Mouse (Mus musculus): Measurements from ENCODE around the gene Kif14.
"Not testable (repeated sequence)": the region's sequence is repeated elsewhere in the genome, so short reads cannot be mapped to it uniquely, and the experiment has no call there.

Gene Kif14

GRCm38 (mm10) chr1:136492232-136492631, 26.1 kb downstream of the Kif14 start:
- DNase-seq = no peak

- DNase-seq = no peak
Observed at GRCm38 (mm10) chr1:136499317-136499716, 33.2 kb downstream of the Kif14 start.

GRCm38 (mm10) chr1:136502936-136503335, 36.8 kb downstream of the Kif14 start:
- no peak for DNase-seq

GRCm38 (mm10) chr1:136506255-136506654, 40.1 kb downstream of the Kif14 start:
- not testable (repeated sequence) for DNase-seq

GRCm38 (mm10) chr1:136512317-136512716, 46.2 kb downstream of the Kif14 start:
- no peak for DNase-seq

GRCm38 (mm10) chr1:136513181-136513580, 47.0 kb downstream of the Kif14 start:
- no peak for DNase-seq

GRCm38 (mm10) chr1:136518699-136519356, 52.7 kb downstream of the Kif14 start:
- DNase-seq = no peak

GRCm38 (mm10) chr1:136521363-136521937, 55.3 kb downstream of the Kif14 start:
- DNase-seq = no peak

GRCm38 (mm10) chr1:136524917-136525316, 58.8 kb downstream of the Kif14 start:
- DNase-seq = peak; percentile 74

GRCm38 (mm10) chr1:136525818-136526217, 59.7 kb downstream of the Kif14 start:
- no peak for DNase-seq

- no peak for DNase-seq
Observed at GRCm38 (mm10) chr1:136527163-136527562, 61.0 kb downstream of the Kif14 start.

- no peak for DNase-seq
Observed at GRCm38 (mm10) chr1:136532556-136532955, 66.4 kb downstream of the Kif14 start.

- no peak for DNase-seq
Observed at GRCm38 (mm10) chr1:136536947-136537346, 70.8 kb downstream of the Kif14 start.

- DNase-seq = no peak
Observed at GRCm38 (mm10) chr1:136538247-136538646, 72.1 kb downstream of the Kif14 start.

- no peak for DNase-seq
Observed at GRCm38 (mm10) chr1:136540407-136540895, 74.3 kb downstream of the Kif14 start.

- DNase-seq = no peak
Observed at GRCm38 (mm10) chr1:136541618-136542376, 75.7 kb downstream of the Kif14 start.

GRCm38 (mm10) chr1:136543920-136544319, 77.8 kb downstream of the Kif14 start:
- no peak for DNase-seq

- DNase-seq = no peak
Observed at GRCm38 (mm10) chr1:136547068-136547467, 80.9 kb downstream of the Kif14 start.

GRCm38 (mm10) chr1:136550285-136550684, 84.1 kb downstream of the Kif14 start:
- DNase-seq = no peak

GRCm38 (mm10) chr1:136550851-136551540, 84.9 kb downstream of the Kif14 start:
- DNase-seq = peak; percentile 80

GRCm38 (mm10) chr1:136554686-136555085, 88.5 kb downstream of the Kif14 start:
- DNase-seq = no peak

GRCm38 (mm10) chr1:136555892-136556291, 89.7 kb downstream of the Kif14 start:
- DNase-seq = no peak

- not testable (repeated sequence) for DNase-seq
Observed at GRCm38 (mm10) chr1:136556643-136557042, 90.5 kb downstream of the Kif14 start.
